Mouse (Mus musculus): ENCODE measurements around the gene Olfr1410. TPM values are rescaled to one million over a fixed set of nuclear protein-coding genes. Genes with fewer than 3 reads are reported as not detected.

Gene Olfr1410
- polyA plus RNA-seq, 1 experiment = not detected

DNA sequence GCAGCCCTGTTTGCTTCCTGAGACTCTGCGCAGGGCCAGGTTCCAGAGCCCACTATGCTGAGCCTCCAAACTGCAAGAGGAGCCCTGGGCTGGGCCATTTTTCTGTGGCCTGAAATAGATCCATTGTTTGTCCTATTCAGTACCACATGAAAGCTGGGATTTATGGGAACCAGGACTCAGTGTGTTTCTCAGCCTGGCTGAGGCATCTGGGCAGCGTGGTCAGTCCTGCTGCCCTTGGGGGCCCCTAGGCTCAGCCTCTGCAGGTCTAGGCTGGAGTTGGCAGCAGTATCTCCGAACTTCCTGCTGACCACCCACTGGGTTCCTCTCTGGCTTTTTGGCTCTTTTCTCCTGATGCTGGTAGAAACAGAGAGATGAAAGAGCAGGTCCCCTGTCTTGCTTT, 45.9 kb downstream of the Olfr1410 start:
- TF ChIP-seq GATA1 (IDR thresholded peaks at IDR 0.05; ENCODE audit: low read length) = no peak

DNA sequence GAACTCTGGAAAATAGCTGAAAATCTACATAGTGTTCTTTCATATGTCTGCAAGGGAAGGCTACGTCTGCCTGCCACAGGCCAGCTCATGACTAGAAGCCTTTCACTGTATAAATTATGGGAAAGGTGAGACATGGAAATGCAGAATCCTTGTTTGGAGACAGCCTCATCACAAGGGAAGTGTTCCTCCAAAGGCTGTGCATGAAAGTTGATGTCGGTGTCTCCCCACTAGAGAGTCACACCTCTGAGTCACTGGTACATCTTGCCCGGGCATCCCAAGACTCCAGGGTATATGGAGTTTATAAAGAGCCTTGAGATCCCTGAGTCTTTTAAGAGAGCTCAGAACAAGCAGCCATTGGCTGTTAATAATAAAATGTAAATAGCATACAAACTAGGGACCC, 47.6 kb downstream of the Olfr1410 start:
- no peak for TF ChIP-seq GATA1 (IDR thresholded peaks at IDR 0.05; ENCODE audit: low read length)

DNA sequence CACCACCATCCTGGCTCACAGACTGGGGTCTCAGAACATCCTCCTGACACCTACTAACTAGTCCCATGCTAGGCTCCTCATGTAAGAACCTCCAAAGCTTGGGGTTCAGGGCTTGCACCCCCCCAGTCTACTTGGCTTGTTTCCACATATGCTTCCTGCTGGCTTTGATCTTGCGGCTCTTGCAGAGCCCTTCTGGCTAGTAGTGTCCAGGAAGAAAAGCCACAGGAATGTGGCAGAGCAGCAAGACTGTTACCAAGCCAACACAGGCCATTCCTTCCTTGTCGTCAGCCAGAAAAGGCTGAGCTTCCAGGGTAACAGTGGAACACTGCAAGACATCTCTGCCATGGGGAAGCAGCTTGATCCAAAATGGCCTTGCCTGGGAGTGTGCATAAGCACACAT, 49.1 kb downstream of the Olfr1410 start:
- TF ChIP-seq GATA1 (IDR thresholded peaks at IDR 0.05; ENCODE audit: low read length) = no peak

DNA sequence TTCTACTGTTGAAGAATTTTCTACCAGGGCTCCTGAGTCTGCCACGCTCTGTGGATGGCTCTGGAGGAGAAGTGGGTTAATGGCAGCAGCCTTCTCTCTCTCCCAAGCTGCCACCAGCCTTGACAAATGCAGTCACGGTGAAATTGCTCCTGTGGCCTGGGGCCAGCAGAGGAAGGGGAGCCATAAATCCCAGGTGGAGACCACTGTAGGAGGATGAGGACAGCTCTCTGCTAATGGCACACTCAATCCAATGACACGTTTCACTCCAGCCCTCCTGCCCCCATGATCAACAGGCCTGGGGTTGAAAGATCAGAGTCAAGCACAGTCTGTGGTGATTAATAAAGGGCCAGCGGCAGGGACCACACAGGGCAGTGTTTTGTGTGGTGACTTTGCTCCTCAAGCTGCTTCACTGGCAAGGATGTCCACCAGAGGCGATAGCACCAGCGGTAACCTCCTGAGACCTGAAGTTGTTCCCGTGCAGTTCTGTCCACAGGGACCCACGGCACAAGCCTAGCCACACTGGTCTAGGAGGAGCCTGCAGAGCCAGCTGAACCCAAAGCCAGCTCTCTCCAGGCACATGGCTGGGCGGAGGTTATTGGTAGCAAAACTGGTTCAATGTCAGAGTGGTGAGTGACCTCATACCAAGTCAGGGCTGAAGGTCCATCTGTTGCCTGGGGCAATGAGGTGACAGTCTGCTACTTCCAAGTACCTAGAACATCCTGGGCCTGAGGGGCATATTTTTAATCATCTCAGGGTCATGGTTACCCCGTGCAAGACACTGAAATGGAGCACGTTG, 51.6 kb downstream of the Olfr1410 start:
- TF ChIP-seq GATA1 (IDR thresholded peaks at IDR 0.05; ENCODE audit: low read length) = no peak

DNA sequence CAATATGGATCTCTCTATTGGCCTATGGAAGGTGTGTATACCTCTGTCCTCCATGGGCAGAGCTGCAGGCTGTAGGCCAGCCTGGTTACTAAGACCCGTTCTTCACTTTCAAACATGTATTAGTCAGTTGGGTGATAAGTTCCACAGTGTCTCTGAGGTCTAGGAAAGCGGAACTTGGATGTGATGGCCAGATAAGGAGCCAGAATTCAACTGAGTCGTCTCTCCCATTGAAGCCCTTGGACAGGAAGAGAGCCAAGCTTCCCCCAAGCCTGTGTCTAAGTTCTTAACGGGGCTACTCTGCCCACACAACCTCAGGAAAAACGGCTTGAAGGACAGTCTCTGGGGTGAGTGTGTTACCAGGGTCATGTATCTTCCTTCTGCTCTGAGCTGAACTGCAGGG, 53.8 kb downstream of the Olfr1410 start:
- TF ChIP-seq GATA1 (IDR thresholded peaks at IDR 0.05; ENCODE audit: low read length) = peak; percentile 66

Other genes with a start within 250 kb of the Olfr1410 start
- gene Ndufa10, start 131.9 kb upstream of the Olfr1410 start, polyA plus RNA-seq (2012) = 93.0 and 96.6 TPM in 2 replicates
- not detected in 2 replicates for gene Olfr1416, start 120.7 kb upstream of the Olfr1410 start, polyA plus RNA-seq (2012)
- gene Olfr1415, start 109.7 kb upstream of the Olfr1410 start, polyA plus RNA-seq (2012) = not detected in 2 replicates
- not detected in 2 replicates for gene Olfr1414, start 87.1 kb upstream of the Olfr1410 start, polyA plus RNA-seq (2012)
- not detected in 2 replicates for gene Olfr1413, start 34.5 kb upstream of the Olfr1410 start, polyA plus RNA-seq (2012)
- not detected in 2 replicates for gene Olfr1412, start 20.0 kb upstream of the Olfr1410 start, polyA plus RNA-seq (2012)
- not detected in 2 replicates for gene Olfr1411, start 11.4 kb upstream of the Olfr1410 start, polyA plus RNA-seq (2012)
- gene Olfr12, start 12.0 kb downstream of the Olfr1410 start, polyA plus RNA-seq (2012) = not detected in 2 replicates
- gene Cops9, start 36.2 kb downstream of the Olfr1410 start, polyA plus RNA-seq (2012) = 147 and 217 TPM in 2 replicates
- 0.13 TPM in 1 of 2 replicates, not detected in the other for gene Otos, start 43.1 kb downstream of the Olfr1410 start, polyA plus RNA-seq (2012)
- not detected in 2 replicates for gene Gpc1, start 225.9 kb downstream of the Olfr1410 start, polyA plus RNA-seq (2012)

Data from G1E-ER4 (cell line).